In genomic region chr13:42826602-42827001, GRCm38 (mm10) we compare ENCODE assay signal across 8 mouse cellular contexts.
DNase-seq lines count a peak whose midpoint lies in the region; ATAC-seq and TF ChIP-seq lines count a peak whose summit lies in the region.

No protein-coding gene starts in this region.

- no peak for TF ChIP-seq RAD21 in MEL (IDR thresholded peaks at IDR 0.05; ENCODE audit: low read depth, low read length)

- TF ChIP-seq POLR2A in MEL (IDR thresholded peaks at IDR 0.05; ENCODE audit: control insufficient read depth in 1 of 2, insufficient read depth in 1 of 2, low read depth in 1 of 2, low read length in 2 of 2, poor library complexity in 1 of 2) = no peak

- H3K27me3 ChIP-seq in MEL (ENCODE audit: control insufficient read depth in 1 of 2, insufficient read depth in 2 of 2, low read length in 2 of 2) = no peaks in the 10 kb centered on the region
- H3K27me3 ChIP-seq in lung, embryonic 14.5 days (ENCODE audit: insufficient read depth, low read length) = no peaks in the 10 kb centered on the region
- H3K27me3 ChIP-seq in midbrain, embryonic 13.5 days = no peaks in the 10 kb centered on the region

- peak; percentile 29 to 55 (median 30) for TF ChIP-seq CTCF in MEL (IDR thresholded peaks at IDR 0.05 in 2 of 3, conservative IDR thresholded peaks at IDR 0.05 in 1 of 3; ENCODE audit: control insufficient read depth in 1 of 3, insufficient read depth in 1 of 3, low read depth in 2 of 3, low read length in 3 of 3, poor library complexity in 1 of 3, severe bottlenecking in 1 of 3)
- peak; percentile 73 for TF ChIP-seq CTCF in lung, embryonic 14.5 days (IDR thresholded peaks at IDR 0.05; ENCODE audit: low read depth)

- 50% methylated on average over 8 of the region's 8 CpGs for WGBS in lung, embryonic 14.5 days
- 62% methylated on average over 8 of the region's 8 CpGs for WGBS in midbrain, embryonic 13.5 days

- peak; percentile 45 for DNase-seq in kidney, adult 9 months
- DNase-seq in kidney, adult 11 months = no peak
- DNase-seq in A20 (ENCODE audit: low read depth, low spot score) (peak; percentile 36), MEL (ENCODE audit: low read depth, low spot score) (peak; percentile 14)
- peak; percentile 65 to 73 for DNase-seq in cerebellum, postnatal 36 days
- DNase-seq in lung, embryonic 14.5 days = peak; percentile 63
- no peak for DNase-seq in frontal cortex, postnatal 25 days (ENCODE audit: low spot score in 2 of 2)

- no peaks in the 10 kb centered on the region for H3K4me1 ChIP-seq in MEL (ENCODE audit: control insufficient read depth in 1 of 2, insufficient read depth in 2 of 2, low read length in 2 of 2)
- H3K4me1 ChIP-seq in lung, embryonic 14.5 days (ENCODE audit: insufficient read depth) = peaks cover 8% of the 10 kb centered on the region; the same call in 1 of the 2 replicates
- peaks cover 17% of the 10 kb centered on the region for H3K4me1 ChIP-seq in midbrain, embryonic 13.5 days (replicated peaks)

- no peak for ATAC-seq in lung, embryonic 14.5 days (ENCODE audit: insufficient read depth)
- ATAC-seq in midbrain, embryonic 13.5 days = no peak

- H3K9me3 ChIP-seq in MEL (replicated peaks; ENCODE audit: insufficient read depth, low read length) = no peaks in the 10 kb centered on the region
- no peaks in the 10 kb centered on the region for H3K9me3 ChIP-seq in lung, embryonic 14.5 days (ENCODE audit: low read depth, low read length)
- no peaks in the 10 kb centered on the region for H3K9me3 ChIP-seq in midbrain, embryonic 13.5 days

- H3K79me2 ChIP-seq in MEL (ENCODE audit: control insufficient read depth, insufficient read depth, low read length, poor library complexity) = no peaks in the 10 kb centered on the region; the same call in 1 of the 2 replicates

- H3K9ac ChIP-seq in MEL (ENCODE audit: control insufficient read depth, low read depth, low read length, poor library complexity, severe bottlenecking) = no peak overlapping the region
- H3K9ac ChIP-seq in lung, embryonic 14.5 days = no peak overlapping the region
- H3K9ac ChIP-seq in midbrain, embryonic 13.5 days (replicated peaks) = no peak overlapping the region

- TF ChIP-seq EP300 in MEL (IDR thresholded peaks at IDR 0.05; ENCODE audit: low read depth in 1 of 2, low read length in 2 of 2) = no peak

- no peaks in the 10 kb centered on the region for H3K36me3 ChIP-seq in MEL (ENCODE audit: control insufficient read depth in 1 of 2, insufficient read depth in 2 of 2, low read length in 2 of 2)
- no peaks in the 10 kb centered on the region for H3K36me3 ChIP-seq in lung, embryonic 14.5 days (ENCODE audit: insufficient read depth)
- no peaks in the 10 kb centered on the region for H3K36me3 ChIP-seq in midbrain, embryonic 13.5 days

- H3K4me2 ChIP-seq in lung, embryonic 14.5 days = no peak overlapping the region
- H3K4me2 ChIP-seq in midbrain, embryonic 13.5 days (replicated peaks) = no peak overlapping the region

- H3K27ac ChIP-seq in MEL (ENCODE audit: control insufficient read depth, low read depth, low read length) = no peak overlapping the region
- no peak overlapping the region for H3K27ac ChIP-seq in lung, embryonic 14.5 days (ENCODE audit: low read depth)
- H3K27ac ChIP-seq in midbrain, embryonic 13.5 days = no peak overlapping the region

- H3K4me3 ChIP-seq in MEL (ENCODE audit: control insufficient read depth in 1 of 2, insufficient read depth in 1 of 2, low read depth in 2 of 2, low read length in 2 of 2) = no peak overlapping the region
- H3K4me3 ChIP-seq in lung, embryonic 14.5 days (ENCODE audit: low read depth, low read length) = no peak overlapping the region
- no peak overlapping the region for H3K4me3 ChIP-seq in midbrain, embryonic 13.5 days (replicated peaks)

TF ChIP-seq in MEL, 35 proteins besides CTCF, POLR2A, EP300 and RAD21:
- no peak for TF ChIP-seq CHD1 (IDR thresholded peaks at IDR 0.05; ENCODE audit: low read depth, low read length)
- no peak for TF ChIP-seq ZC3H11A (IDR thresholded peaks at IDR 0.05; ENCODE audit: low read depth, low read length)
- no peak for TF ChIP-seq POLR2AphosphoS5 (IDR thresholded peaks at IDR 0.05; ENCODE audit: borderline replicate concordance, low read depth, low read length)
- no peak for TF ChIP-seq TAL1 (IDR thresholded peaks at IDR 0.05; ENCODE audit: low read length)
- TF ChIP-seq MAZ (IDR thresholded peaks at IDR 0.05; ENCODE audit: low read depth, low read length) = no peak
- no peak for TF ChIP-seq NRF1 (IDR thresholded peaks at IDR 0.05; ENCODE audit: insufficient read depth, low read depth, low read length, poor library complexity, severe bottlenecking)
- TF ChIP-seq ZNF384 (IDR thresholded peaks at IDR 0.05; ENCODE audit: low read depth, low read length) = no peak
- TF ChIP-seq UBTF (IDR thresholded peaks at IDR 0.05; ENCODE audit: borderline replicate concordance, insufficient read depth, low read depth, low read length) = no peak
- TF ChIP-seq JUND (IDR thresholded peaks at IDR 0.05; ENCODE audit: low read depth, low read length) = no peak
- TF ChIP-seq MEF2A (IDR thresholded peaks at IDR 0.05; ENCODE audit: extremely low read depth, insufficient replicate concordance, low read depth, low read length, poor library complexity, severe bottlenecking) = no peak
- TF ChIP-seq TBP (IDR thresholded peaks at IDR 0.05; ENCODE audit: low read depth, low read length) = no peak
- no peak for TF ChIP-seq SIN3A (IDR thresholded peaks at IDR 0.05; ENCODE audit: low read length)

Comparison
In these comparisons a context has a peak if more than half of its experiments do, and no peak if none do; other contexts are left out.
1. DNase-seq: peak in kidney, adult 9 months (single experiment), A20 (single experiment), MEL (single experiment), cerebellum, postnatal 36 days (2 of 2) and lung, embryonic 14.5 days (single experiment); none in kidney, adult 11 months (single experiment) and frontal cortex, postnatal 25 days (0 of 2).